Mouse (Mus musculus): Measurements from ENCODE around the gene Plekhg3. TPM values are rescaled to one million over a fixed set of nuclear protein-coding genes. Genes with fewer than 3 reads are reported as not detected.

Plekhg3 gene
- polyA plus RNA-seq, 1 experiment from 2014 or later = 0.47 TPM

- WGBS = 32% methylated on average over 12 of the region's 12 CpGs
- no peak overlapping the region for H3K4me2 ChIP-seq (ENCODE audit: low read depth, low read length)
- no peaks in the 10 kb centered on the region for H3K9me3 ChIP-seq (ENCODE audit: control insufficient read depth, low read length)
- no peak overlapping the region for H3K27ac ChIP-seq (ENCODE audit: low read depth, low read length)
- no peak overlapping the region for H3K4me3 ChIP-seq (ENCODE audit: low read depth, low read length)
- no peaks in the 10 kb centered on the region for H3K27me3 ChIP-seq (ENCODE audit: control insufficient read depth, insufficient read depth, low read length)
- no peak overlapping the region for H3K9ac ChIP-seq (replicated peaks; ENCODE audit: low read depth, low read length)
- no peak for ATAC-seq (ENCODE audit: low read depth)
- H3K4me1 ChIP-seq (ENCODE audit: control insufficient read depth, insufficient read depth, low read length) = no peaks in the 10 kb centered on the region
- H3K36me3 ChIP-seq (ENCODE audit: control insufficient read depth, insufficient read depth, low read length) = no peaks in the 10 kb centered on the region
Measured at GRCm38 (mm10) chr12:76496324-76496723, 34.4 kb upstream of the Plekhg3 start.

GRCm38 (mm10) chr12:76499276-76499675 lies 31.4 kb upstream of the Plekhg3 start:
- Histone ChIP-seq H3K9ac (replicated peaks; ENCODE audit: low read depth, low read length) (no peak overlapping the region), H3K27me3 (ENCODE audit: control insufficient read depth, insufficient read depth, low read length) (no peaks in the 10 kb centered on the region), H3K4me3 (ENCODE audit: low read depth, low read length) (no peak overlapping the region), H3K27ac (ENCODE audit: low read depth, low read length) (no peak overlapping the region), H3K4me2 (ENCODE audit: low read depth, low read length) (no peak overlapping the region), H3K36me3 (ENCODE audit: control insufficient read depth, insufficient read depth, low read length) (no peaks in the 10 kb centered on the region), H3K4me1 (ENCODE audit: control insufficient read depth, insufficient read depth, low read length) (no peaks in the 10 kb centered on the region), H3K9me3 (ENCODE audit: control insufficient read depth, low read length) (no peaks in the 10 kb centered on the region)
- ATAC-seq (ENCODE audit: low read depth) = no peak
- WGBS = 91% methylated on average over 9 of the region's 9 CpGs

GRCm38 (mm10) chr12:76500055-76500454 lies 30.6 kb upstream of the Plekhg3 start:
- Histone ChIP-seq H3K9ac (replicated peaks; ENCODE audit: low read depth, low read length) (no peak overlapping the region), H3K27me3 (ENCODE audit: control insufficient read depth, insufficient read depth, low read length) (no peaks in the 10 kb centered on the region), H3K27ac (ENCODE audit: low read depth, low read length) (no peak overlapping the region), H3K4me2 (ENCODE audit: low read depth, low read length) (no peak overlapping the region), H3K4me3 (ENCODE audit: low read depth, low read length) (no peak overlapping the region), H3K4me1 (ENCODE audit: control insufficient read depth, insufficient read depth, low read length) (no peaks in the 10 kb centered on the region), H3K9me3 (ENCODE audit: control insufficient read depth, low read length) (no peaks in the 10 kb centered on the region), H3K36me3 (ENCODE audit: control insufficient read depth, insufficient read depth, low read length) (no peaks in the 10 kb centered on the region)
- ATAC-seq (ENCODE audit: low read depth) = no peak
- WGBS = 85% methylated on average over 6 of the region's 6 CpGs

- Histone ChIP-seq H3K9me3 (ENCODE audit: control insufficient read depth, low read length) (no peaks in the 10 kb centered on the region), H3K27ac (ENCODE audit: low read depth, low read length) (no peak overlapping the region), H3K4me1 (ENCODE audit: control insufficient read depth, insufficient read depth, low read length) (no peaks in the 10 kb centered on the region), H3K9ac (replicated peaks; ENCODE audit: low read depth, low read length) (no peak overlapping the region), H3K36me3 (ENCODE audit: control insufficient read depth, insufficient read depth, low read length) (no peaks in the 10 kb centered on the region), H3K4me2 (ENCODE audit: low read depth, low read length) (no peak overlapping the region), H3K27me3 (ENCODE audit: control insufficient read depth, insufficient read depth, low read length) (no peaks in the 10 kb centered on the region), H3K4me3 (ENCODE audit: low read depth, low read length) (no peak overlapping the region)
- 77% methylated on average over 3 of the region's 3 CpGs for WGBS
- no peak for ATAC-seq (ENCODE audit: low read depth)
Measured at GRCm38 (mm10) chr12:76500896-76501295, 29.8 kb upstream of the Plekhg3 start.

- H3K9ac ChIP-seq (replicated peaks; ENCODE audit: low read depth, low read length) = no peak overlapping the region
- WGBS = 62% methylated on average over 5 of the region's 5 CpGs
- no peak overlapping the region for H3K4me3 ChIP-seq (ENCODE audit: low read depth, low read length)
- H3K4me2 ChIP-seq (ENCODE audit: low read depth, low read length) = no peak overlapping the region
- H3K36me3 ChIP-seq (ENCODE audit: control insufficient read depth, insufficient read depth, low read length) = no peaks in the 10 kb centered on the region
- no peaks in the 10 kb centered on the region for H3K4me1 ChIP-seq (ENCODE audit: control insufficient read depth, insufficient read depth, low read length)
- ATAC-seq (ENCODE audit: low read depth) = no peak; the same call in 1 of the 2 replicates
- no peaks in the 10 kb centered on the region for H3K27me3 ChIP-seq (ENCODE audit: control insufficient read depth, insufficient read depth, low read length)
- H3K9me3 ChIP-seq (ENCODE audit: control insufficient read depth, low read length) = no peaks in the 10 kb centered on the region
- H3K27ac ChIP-seq (ENCODE audit: low read depth, low read length) = no peak overlapping the region
Measured at GRCm38 (mm10) chr12:76502981-76503380, 27.7 kb upstream of the Plekhg3 start.

GRCm38 (mm10) chr12:76506522-76506921 lies 24.2 kb upstream of the Plekhg3 start:
- Histone ChIP-seq H3K36me3 (ENCODE audit: control insufficient read depth, insufficient read depth, low read length) (no peaks in the 10 kb centered on the region), H3K9me3 (ENCODE audit: control insufficient read depth, low read length) (no peaks in the 10 kb centered on the region), H3K27ac (ENCODE audit: low read depth, low read length) (no peak overlapping the region), H3K4me2 (ENCODE audit: low read depth, low read length) (no peak overlapping the region), H3K27me3 (ENCODE audit: control insufficient read depth, insufficient read depth, low read length) (no peaks in the 10 kb centered on the region), H3K9ac (replicated peaks; ENCODE audit: low read depth, low read length) (no peak overlapping the region), H3K4me3 (ENCODE audit: low read depth, low read length) (no peak overlapping the region), H3K4me1 (ENCODE audit: control insufficient read depth, insufficient read depth, low read length) (no peaks in the 10 kb centered on the region)
- 42% methylated on average over 2 of the region's 2 CpGs for WGBS
- peak; percentile 60; the same call in 1 of the 2 replicates for ATAC-seq (ENCODE audit: low read depth)

GRCm38 (mm10) chr12:76507791-76508190 lies 22.9 kb upstream of the Plekhg3 start:
- no peaks in the 10 kb centered on the region for H3K36me3 ChIP-seq (ENCODE audit: control insufficient read depth, insufficient read depth, low read length)
- H3K9me3 ChIP-seq (ENCODE audit: control insufficient read depth, low read length) = no peaks in the 10 kb centered on the region
- H3K4me3 ChIP-seq (ENCODE audit: low read depth, low read length) = no peak overlapping the region
- ATAC-seq (ENCODE audit: low read depth) = no peak; the same call in 1 of the 2 replicates
- H3K4me2 ChIP-seq (ENCODE audit: low read depth, low read length) = no peak overlapping the region
- no peak overlapping the region for H3K27ac ChIP-seq (ENCODE audit: low read depth, low read length)
- no peaks in the 10 kb centered on the region for H3K27me3 ChIP-seq (ENCODE audit: control insufficient read depth, insufficient read depth, low read length)
- no peak overlapping the region for H3K9ac ChIP-seq (replicated peaks; ENCODE audit: low read depth, low read length)
- H3K4me1 ChIP-seq (ENCODE audit: control insufficient read depth, insufficient read depth, low read length) = no peaks in the 10 kb centered on the region
- WGBS = 33% methylated on average over 5 of the region's 5 CpGs

GRCm38 (mm10) chr12:76508909-76509440 lies 21.7 kb upstream of the Plekhg3 start:
- Histone ChIP-seq H3K4me3 (ENCODE audit: low read depth, low read length) (no peak overlapping the region), H3K9ac (replicated peaks; ENCODE audit: low read depth, low read length) (no peak overlapping the region), H3K9me3 (ENCODE audit: control insufficient read depth, low read length) (no peaks in the 10 kb centered on the region), H3K27me3 (ENCODE audit: control insufficient read depth, insufficient read depth, low read length) (no peaks in the 10 kb centered on the region), H3K27ac (ENCODE audit: low read depth, low read length) (no peak overlapping the region), H3K4me2 (ENCODE audit: low read depth, low read length) (no peak overlapping the region), H3K4me1 (ENCODE audit: control insufficient read depth, insufficient read depth, low read length) (no peaks in the 10 kb centered on the region), H3K36me3 (ENCODE audit: control insufficient read depth, insufficient read depth, low read length) (no peaks in the 10 kb centered on the region)
- 70% methylated on average over 7 of the region's 7 CpGs for WGBS
- no peak for ATAC-seq (ENCODE audit: low read depth)

GRCm38 (mm10) chr12:76512731-76513130 lies 18.0 kb upstream of the Plekhg3 start:
- Histone ChIP-seq H3K36me3 (ENCODE audit: control insufficient read depth, insufficient read depth, low read length) (no peaks in the 10 kb centered on the region), H3K4me1 (ENCODE audit: control insufficient read depth, insufficient read depth, low read length) (no peaks in the 10 kb centered on the region), H3K9ac (replicated peaks; ENCODE audit: low read depth, low read length) (no peak overlapping the region), H3K27me3 (ENCODE audit: control insufficient read depth, insufficient read depth, low read length) (no peaks in the 10 kb centered on the region), H3K27ac (ENCODE audit: low read depth, low read length) (no peak overlapping the region), H3K4me2 (ENCODE audit: low read depth, low read length) (no peak overlapping the region), H3K4me3 (ENCODE audit: low read depth, low read length) (no peak overlapping the region), H3K9me3 (ENCODE audit: control insufficient read depth, low read length) (no peaks in the 10 kb centered on the region)
- no peak for ATAC-seq (ENCODE audit: low read depth)
- 50% methylated on average over 1 of the region's 1 CpGs for WGBS
